Mouse (Mus musculus): Measurements from ENCODE around the gene Gstm1. TPM values are rescaled to one million over a fixed set of nuclear protein-coding genes. Genes with fewer than 3 reads are reported as not detected.
A peak's percentile ranks its signal among the peaks of the same experiment; 100 is the strongest.
"Not testable (repeated sequence)": the region's sequence is repeated elsewhere in the genome, so short reads cannot be mapped to it uniquely, and the experiment has no call there.

Gstm1 gene
- polyA plus RNA-seq, 1 experiment from 2014 or later, result 73.6 TPM

DNA sequence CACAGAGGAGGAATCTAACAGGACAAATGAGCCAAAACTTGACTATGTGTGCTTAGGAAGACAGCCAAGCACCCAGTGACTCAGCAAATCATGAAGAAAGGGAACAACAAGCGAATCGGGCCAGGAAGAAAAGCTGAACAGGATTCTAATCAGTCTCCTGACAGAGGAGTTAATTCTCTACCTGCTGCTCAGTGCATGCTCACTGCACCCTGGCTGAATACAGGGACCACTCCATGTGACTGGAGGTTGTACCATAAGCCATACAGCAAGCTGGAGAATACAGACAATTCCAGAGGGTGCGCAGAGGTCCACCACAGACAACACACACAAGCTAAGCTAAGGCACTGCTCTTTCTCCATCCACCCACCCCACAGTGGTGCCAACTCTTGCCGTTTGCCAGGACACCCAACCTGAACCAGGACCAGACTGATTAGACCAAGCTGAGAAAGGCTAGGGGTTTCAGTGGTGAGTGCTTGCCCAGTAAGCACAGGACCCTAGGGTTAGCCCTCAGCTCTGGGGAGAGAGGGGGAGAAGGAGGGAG lies 4.4 kb downstream of the Gstm1 start:
- Histone ChIP-seq H3K27ac (replicated peaks) (no peak overlapping the region), H3K4me3 (no peak overlapping the region), H3K4me2 (no peak overlapping the region), H3K9ac (no peak overlapping the region), H3K27me3 (no peaks in the 10 kb centered on the region), H3K4me1 (replicated peaks) (peaks cover 26% of the 10 kb centered on the region), H3K36me3 (no peaks in the 10 kb centered on the region), H3K9me3 (no peaks in the 10 kb centered on the region)
- no peak for ATAC-seq (ENCODE audit: low read depth)
- WGBS, result 84% methylated on average over 4 of the region's 4 CpGs

DNA sequence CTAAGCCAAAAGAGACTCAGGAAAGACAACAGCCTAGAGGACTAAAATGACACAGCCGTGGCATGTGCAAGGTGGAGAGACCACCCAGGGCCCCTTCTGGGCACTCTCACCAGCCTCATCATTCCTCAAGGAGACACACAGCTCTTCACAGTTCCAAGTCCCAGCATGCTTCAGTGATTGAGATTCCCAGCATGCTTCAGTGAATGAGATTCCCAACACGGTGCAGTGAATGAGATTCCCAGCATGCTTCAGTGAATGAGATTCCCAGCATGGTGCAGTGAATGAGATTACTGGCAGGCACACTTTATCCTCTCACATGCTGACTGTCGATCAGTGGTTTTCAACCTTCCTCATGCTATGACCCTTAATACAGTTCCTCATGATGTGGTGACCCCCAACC lies 6.2 kb downstream of the Gstm1 start:
- H3K36me3 ChIP-seq, result no peaks in the 10 kb centered on the region

DNA sequence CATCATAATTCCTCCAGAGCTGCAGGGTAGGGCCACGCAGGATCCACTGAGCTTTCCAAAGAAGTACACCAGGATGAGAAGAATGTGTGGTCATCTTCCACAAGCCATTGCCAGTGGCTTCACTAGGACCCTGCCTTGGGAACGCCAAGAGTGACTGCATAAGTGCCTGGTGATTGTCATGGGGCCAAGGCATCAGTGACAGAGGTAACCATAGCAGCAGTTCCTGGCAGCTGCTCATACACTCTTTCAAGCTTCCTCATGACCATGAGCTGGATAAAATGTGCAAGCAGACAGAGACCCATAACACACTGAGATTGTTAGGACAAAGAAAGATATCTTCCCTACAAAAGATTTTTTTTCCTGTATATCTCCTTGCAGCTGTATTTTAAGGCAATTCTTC lies 7.5 kb downstream of the Gstm1 start:
- Histone ChIP-seq H3K36me3 (no peaks in the 10 kb centered on the region), H3K27ac (replicated peaks) (no peak overlapping the region), H3K4me3 (no peak overlapping the region), H3K9ac (no peak overlapping the region), H3K4me1 (replicated peaks) (peaks cover 3% of the 10 kb centered on the region), H3K4me2 (no peak overlapping the region), H3K9me3 (no peaks in the 10 kb centered on the region), H3K27me3 (no peaks in the 10 kb centered on the region)
- WGBS, result 67% methylated on average over 2 of the region's 2 CpGs
- no peak for ATAC-seq (ENCODE audit: low read depth)

More for the DNA sequence above, 6.2 kb downstream of the Gstm1 start:
- WGBS, result 46% methylated on average over 3 of the region's 3 CpGs
- Histone ChIP-seq H3K27me3 (no peaks in the 10 kb centered on the region), H3K4me3 (no peak overlapping the region), H3K9ac (no peak overlapping the region), H3K27ac (replicated peaks) (0 out of 2 replicates have a peak overlapping the region, but pooled peaks have one; percentile 18), H3K4me2 (no peak overlapping the region), H3K9me3 (no peaks in the 10 kb centered on the region), H3K4me1 (replicated peaks) (peaks cover 8% of the 10 kb centered on the region)
- ATAC-seq (ENCODE audit: low read depth), result peak; percentile 34; the same call in 1 of the 2 replicates

DNA sequence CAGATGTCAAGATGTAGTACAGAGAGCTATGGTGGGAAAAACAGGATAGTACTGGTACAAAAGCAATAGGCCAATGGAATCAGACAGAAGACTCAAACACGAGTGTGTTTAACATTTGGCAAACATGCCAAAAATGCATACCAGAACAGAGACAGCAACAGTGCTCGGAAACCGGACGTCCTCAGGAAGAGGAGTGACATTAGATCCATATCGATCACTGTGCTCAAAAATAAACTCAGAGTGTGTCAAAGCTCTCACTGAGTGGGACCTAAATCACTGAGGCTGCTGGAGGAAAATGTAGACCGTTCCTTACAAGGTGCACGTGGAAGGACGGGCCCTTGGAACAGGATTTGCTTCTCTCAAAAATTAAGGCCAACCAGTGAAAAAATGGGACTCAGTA lies 15.8 kb downstream of the Gstm1 start:
- 84% methylated on average over 8 of the region's 8 CpGs for WGBS
- H3K4me3 ChIP-seq, result no peak overlapping the region
- H3K9ac ChIP-seq, result no peak overlapping the region
- H3K4me1 ChIP-seq (replicated peaks), result no peaks in the 10 kb centered on the region
- no peaks in the 10 kb centered on the region for H3K36me3 ChIP-seq
- H3K9me3 ChIP-seq, result no peaks in the 10 kb centered on the region
- no peaks in the 10 kb centered on the region for H3K27me3 ChIP-seq
- ATAC-seq (ENCODE audit: low read depth), result no peak
- no peak overlapping the region for H3K4me2 ChIP-seq
- H3K27ac ChIP-seq (replicated peaks), result no peak overlapping the region

DNA sequence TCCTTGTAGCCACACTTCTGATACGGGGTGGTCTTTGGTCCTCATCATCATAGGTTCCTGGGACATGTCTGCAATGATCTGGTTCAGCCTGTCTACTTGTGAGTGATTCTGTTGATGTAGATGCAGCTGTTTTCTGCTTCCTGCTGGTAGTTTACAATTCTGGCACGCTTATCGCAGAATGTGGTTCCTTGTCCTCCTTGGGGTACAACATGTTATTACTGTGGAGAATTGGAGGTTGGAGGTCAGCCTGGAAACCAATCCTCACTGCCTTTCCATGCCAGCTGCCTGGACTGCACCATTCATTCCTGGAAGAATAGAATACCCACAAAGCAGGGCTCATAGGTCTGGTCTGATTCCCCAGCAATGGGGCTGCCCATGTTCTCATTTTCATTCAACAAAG lies 18.3 kb downstream of the Gstm1 start:
- Histone ChIP-seq H3K4me1 (replicated peaks) (no peaks in the 10 kb centered on the region), H3K36me3 (no peaks in the 10 kb centered on the region), H3K9ac (no peak overlapping the region), H3K4me3 (no peak overlapping the region), H3K9me3 (no peaks in the 10 kb centered on the region), H3K4me2 (no peak overlapping the region), H3K27me3 (no peaks in the 10 kb centered on the region), H3K27ac (replicated peaks) (no peak overlapping the region)
- ATAC-seq (ENCODE audit: low read depth), result no peak
- 85% methylated on average over 3 of the region's 3 CpGs for WGBS

DNA sequence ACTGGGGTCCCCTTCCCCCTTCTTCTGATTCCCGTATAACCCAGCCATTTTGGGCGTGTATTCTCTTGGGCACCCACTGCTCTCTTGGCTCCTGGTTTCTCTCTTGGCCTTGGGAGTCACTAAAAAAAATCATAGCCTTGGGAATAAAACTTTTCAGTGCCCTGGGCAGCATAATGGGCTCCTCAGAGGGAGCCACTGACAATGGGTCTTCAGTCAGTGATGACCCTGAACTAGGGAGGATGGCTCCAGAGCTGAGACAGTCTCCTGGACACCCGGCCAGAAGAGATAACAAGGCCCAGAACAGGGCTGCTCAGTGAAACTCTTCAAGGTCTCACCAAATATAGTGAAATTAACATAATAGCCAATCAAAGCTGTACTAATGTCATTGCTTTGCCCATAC lies 19.2 kb downstream of the Gstm1 start:
- H3K4me1 ChIP-seq (replicated peaks), result no peaks in the 10 kb centered on the region
- 89% methylated on average over 3 of the region's 3 CpGs for WGBS
- no peaks in the 10 kb centered on the region for H3K36me3 ChIP-seq
- H3K4me2 ChIP-seq, result no peak overlapping the region
- no peak for ATAC-seq (ENCODE audit: low read depth)
- H3K4me3 ChIP-seq, result no peak overlapping the region
- H3K27ac ChIP-seq (replicated peaks), result no peak overlapping the region
- H3K9ac ChIP-seq, result no peak overlapping the region
- no peaks in the 10 kb centered on the region for H3K27me3 ChIP-seq
- 0 out of 2 replicates have a peak, but pooled peaks cover 3% of the 10 kb centered on the region for H3K9me3 ChIP-seq

- 80% methylated on average over 4 of the region's 4 CpGs for WGBS
- no peak overlapping the region for H3K27ac ChIP-seq (replicated peaks)
- no peak for ATAC-seq (ENCODE audit: low read depth)
- no peak overlapping the region for H3K4me2 ChIP-seq
- no peaks in the 10 kb centered on the region for H3K36me3 ChIP-seq
- no peaks in the 10 kb centered on the region for H3K4me1 ChIP-seq (replicated peaks)
- H3K9me3 ChIP-seq, result 0 out of 2 replicates have a peak, but pooled peaks cover 4% of the 10 kb centered on the region
- no peak overlapping the region for H3K4me3 ChIP-seq
- H3K9ac ChIP-seq, result no peak overlapping the region
- H3K27me3 ChIP-seq, result no peaks in the 10 kb centered on the region
Observed at GRCm38 (mm10) chr3:107996576-107996975, 21.2 kb downstream of the Gstm1 start.

- H3K27ac ChIP-seq (replicated peaks); H3K9me3 ChIP-seq; ATAC-seq (ENCODE audit: low read depth): not testable (repeated sequence)
Observed at GRCm38 (mm10) chr3:107995974-107996373, 21.8 kb downstream of the Gstm1 start.

DNA sequence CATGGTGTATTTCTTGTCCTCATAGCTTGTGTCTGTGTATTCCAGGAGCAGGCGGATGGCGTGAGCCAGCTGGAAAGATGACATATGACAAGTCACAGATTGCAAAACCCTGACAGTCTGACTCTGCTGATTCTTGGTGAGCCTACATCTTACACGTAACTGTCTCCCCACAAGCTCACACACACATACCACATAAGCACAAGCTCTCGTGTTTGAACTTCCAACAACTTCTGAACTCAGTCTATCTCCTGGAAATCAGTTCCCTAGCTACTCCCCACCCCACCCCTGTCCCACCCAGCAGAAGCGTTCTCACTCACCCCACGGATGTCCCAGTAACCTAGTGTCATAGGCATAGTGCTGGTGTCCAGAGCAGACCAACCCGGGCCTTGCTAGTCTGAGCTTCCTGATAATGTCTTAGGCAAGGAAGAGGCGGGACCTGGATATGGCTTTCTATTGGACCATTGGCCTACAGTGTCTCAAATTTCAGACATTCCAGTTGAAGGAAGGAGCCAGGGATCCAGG lies 31.7 kb downstream of the Gstm1 start, which contains the start of gene Gstm2:
Gene Gstm2 (minus strand): TSS at position 413 of the 522 bp plus-strand sequence.
- Histone ChIP-seq H3K9me3 (no peaks in the 10 kb centered on the region), H3K36me3 (no peaks in the 10 kb centered on the region), H3K9ac (no peak within 1 kb of the TSS), H3K4me3 (no peak within 1 kb of the TSS), H3K4me1 (replicated peaks) (no peaks in the 10 kb centered on the region), H3K27me3 (no peaks in the 10 kb centered on the region), H3K27ac (replicated peaks) (no peak within 1 kb of the TSS), H3K4me2 (no peak within 1 kb of the TSS)
- WGBS, result 59% methylated on average over 8 of the region's 8 CpGs
- no peak for ATAC-seq (ENCODE audit: low read depth)

More at GRCm38 (mm10) chr3:107995974-107996373, 21.8 kb downstream of the Gstm1 start:
- 75% methylated on average over 2 of the region's 2 CpGs for WGBS
- H3K4me3 ChIP-seq; H3K4me1 ChIP-seq (replicated peaks); H3K4me2 ChIP-seq; H3K9ac ChIP-seq; H3K27me3 ChIP-seq; H3K36me3 ChIP-seq: not testable (repeated sequence)

GRCm38 (mm10) chr3:107985141-107985540 lies 32.6 kb downstream of the Gstm1 start:
- H3K27ac ChIP-seq (replicated peaks); H3K27me3 ChIP-seq; ATAC-seq (ENCODE audit: low read depth); H3K36me3 ChIP-seq; H3K9me3 ChIP-seq; H3K9ac ChIP-seq; H3K4me1 ChIP-seq (replicated peaks); H3K4me3 ChIP-seq; H3K4me2 ChIP-seq: not testable (repeated sequence)
- 93% methylated on average over 2 of the region's 2 CpGs for WGBS

- no peaks in the 10 kb centered on the region for H3K36me3 ChIP-seq
- H3K4me3 ChIP-seq, result no peak overlapping the region
- no peaks in the 10 kb centered on the region for H3K27me3 ChIP-seq
- H3K9ac ChIP-seq, result no peak overlapping the region
- H3K27ac ChIP-seq (replicated peaks), result no peak overlapping the region
- H3K4me2 ChIP-seq, result no peak overlapping the region
- H3K4me1 ChIP-seq (replicated peaks), result no peaks in the 10 kb centered on the region
- 81% methylated on average over 5 of the region's 5 CpGs for WGBS
- H3K9me3 ChIP-seq, result no peaks in the 10 kb centered on the region
- ATAC-seq (ENCODE audit: low read depth), result no peak
Observed at GRCm38 (mm10) chr3:107984471-107984870, 33.3 kb downstream of the Gstm1 start.

DNA sequence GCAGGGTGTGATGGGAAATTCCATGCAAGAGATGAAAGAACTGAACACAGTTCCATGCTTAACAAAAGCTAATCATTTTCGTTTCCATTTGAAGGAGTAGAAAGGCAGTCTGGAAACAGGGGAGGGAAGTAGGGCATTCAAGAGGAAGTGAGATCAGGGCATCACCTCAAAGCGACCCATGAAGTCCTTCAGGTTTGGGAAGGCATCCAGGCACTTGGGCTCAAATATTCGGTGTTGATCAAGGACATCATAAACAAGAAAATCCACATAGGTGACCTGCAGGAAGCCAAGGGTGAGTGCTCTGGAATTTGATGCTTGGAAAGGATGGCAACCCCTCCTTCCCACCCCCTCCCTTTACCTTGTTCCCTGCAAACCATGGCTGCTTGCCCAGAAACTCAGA lies 34.0 kb downstream of the Gstm1 start:
- Histone ChIP-seq H3K27me3 (no peaks in the 10 kb centered on the region), H3K4me2 (no peak overlapping the region), H3K4me3 (no peak overlapping the region), H3K4me1 (replicated peaks) (no peaks in the 10 kb centered on the region), H3K36me3 (no peaks in the 10 kb centered on the region), H3K27ac (replicated peaks) (no peak overlapping the region), H3K9ac (no peak overlapping the region), H3K9me3 (no peaks in the 10 kb centered on the region)
- WGBS, result 72% methylated on average over 3 of the region's 3 CpGs
- ATAC-seq (ENCODE audit: low read depth), result no peak

DNA sequence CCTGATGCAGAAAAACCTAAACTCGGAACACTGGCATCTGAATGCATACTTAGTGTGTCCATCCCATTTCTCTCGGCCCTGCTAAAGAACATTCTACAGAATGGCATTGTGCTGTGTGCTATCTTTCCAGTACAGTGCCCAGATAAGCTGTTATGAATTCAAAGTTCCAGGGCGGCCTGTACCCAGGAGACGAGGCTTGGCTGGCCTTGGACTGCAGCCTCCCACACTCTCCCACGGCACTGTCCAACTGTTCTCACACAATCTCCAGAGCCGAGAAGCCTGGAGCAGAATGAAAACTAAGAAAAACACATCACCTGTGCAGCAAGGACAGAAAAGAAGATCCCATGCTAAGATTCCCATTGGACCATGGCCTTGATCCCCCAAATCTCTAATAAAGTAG lies 35.0 kb downstream of the Gstm1 start:
- no peak overlapping the region for H3K4me2 ChIP-seq
- no peak overlapping the region for H3K9ac ChIP-seq
- H3K9me3 ChIP-seq, result no peaks in the 10 kb centered on the region
- H3K4me3 ChIP-seq, result no peak overlapping the region
- no peak overlapping the region for H3K27ac ChIP-seq (replicated peaks)
- ATAC-seq (ENCODE audit: low read depth), result no peak
- 88% methylated on average over 6 of the region's 6 CpGs for WGBS
- no peaks in the 10 kb centered on the region for H3K4me1 ChIP-seq (replicated peaks)
- H3K27me3 ChIP-seq, result no peaks in the 10 kb centered on the region
- H3K36me3 ChIP-seq, result no peaks in the 10 kb centered on the region

Measured in neural tube, embryonic 13.5 days (tissue).